Mouse (Mus musculus): ENCODE data around the gene Wfdc13.

DNA sequence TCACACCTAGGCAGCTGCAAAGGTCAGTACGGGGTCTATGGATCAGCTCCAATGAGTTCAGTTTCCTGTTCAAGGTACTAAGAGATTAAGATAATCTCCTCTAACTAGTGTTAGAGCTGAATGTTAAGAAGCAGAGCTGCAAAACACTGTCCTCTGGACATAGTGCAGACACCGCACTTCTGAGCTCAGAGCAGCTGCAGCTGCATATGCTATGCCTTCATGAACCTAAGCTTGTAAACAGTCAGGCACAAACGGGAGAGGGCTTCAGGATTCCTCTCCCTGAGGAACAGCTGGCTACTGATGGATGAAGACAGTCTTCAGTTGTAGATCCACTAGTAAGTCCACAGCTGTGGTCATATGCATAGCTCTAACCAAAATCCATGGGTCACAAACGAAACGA, 16.1 kb downstream of the Wfdc13 start:
- TF ChIP-seq CTCF (IDR thresholded peaks at IDR 0.05; ENCODE audit: borderline replicate concordance, control insufficient read depth, extremely low read depth, insufficient read depth, low read length, poor library complexity) (no peak), POLR2A (IDR thresholded peaks at IDR 0.05; ENCODE audit: control insufficient read depth, extremely low read depth, insufficient read depth, low read length, poor library complexity) (no peak)
